Mouse (Mus musculus) embryonic facial prominence, embryonic 11.5 days (tissue): ENCODE measurements around the gene Serbp1. TPM values are rescaled to one million over a fixed set of nuclear protein-coding genes. Genes with fewer than 3 reads are reported as not detected.
"Not testable (repeated sequence)": the region's sequence is repeated elsewhere in the genome, so short reads cannot be mapped to it uniquely, and the experiment has no call there.

Experiments
- ATAC-seq: fragments of 200-750 bp; cut with Nextera tagmentation; replicated peaks from 2 replicates; pipeline ENCODE4 v1.8.0; 2017; ENCODE audit warnings: low read depth; ENCODE audit not compliant: insufficient number of reproducible peaks, low FRiP score, low TSS enrichment
- DNase-seq: peaks from one replicate; pipeline ENCODE4 v3.0.0-alpha.2; 2015; ENCODE audit warnings: low spot score
- H3K27ac ChIP-seq: fragments of 300-500 bp; sonication (generic); replicated peaks from 2 replicates; pipeline ENCODE4 v1.5.1; 2014; ENCODE audit warnings: mild to moderate bottlenecking, low read depth, low read length, control low read depth
- H3K27me3 ChIP-seq: fragments of 300-500 bp; sonication (generic); 2 replicates; pipeline ENCODE4 v1.6.1; 2014; ENCODE audit warnings: mild to moderate bottlenecking, low read length, moderate library complexity, mixed read lengths; ENCODE audit not compliant: control insufficient read depth, insufficient read depth
- H3K36me3 ChIP-seq: fragments of 300-500 bp; sonication (generic); replicated peaks from 2 replicates; pipeline ENCODE4 v1.6.1; 2014; ENCODE audit warnings: low read depth, mild to moderate bottlenecking, low read length, moderate library complexity, mixed read lengths; ENCODE audit not compliant: control insufficient read depth, insufficient read depth
- H3K4me1 ChIP-seq: fragments of 300-500 bp; sonication (generic); 2 replicates; pipeline ENCODE4 v1.6.1; 2014; ENCODE audit warnings: low read length, mixed read lengths; ENCODE audit not compliant: control insufficient read depth, insufficient read depth
- H3K4me2 ChIP-seq: fragments of 300-500 bp; sonication (generic); 2 replicates; pipeline ENCODE4 v1.6.1; 2014; ENCODE audit warnings: low read depth, mild to moderate bottlenecking, control low read depth, low read length, moderate library complexity
- H3K4me3 ChIP-seq: fragments of 300-500 bp; sonication (generic); 2 replicates; pipeline ENCODE4 v1.5.1; 2014; ENCODE audit warnings: low read depth, low read length, control low read depth
- H3K9ac ChIP-seq: fragments of 300-500 bp; sonication (generic); replicated peaks from 2 replicates; pipeline ENCODE4 v1.6.1; 2014; ENCODE audit warnings: mild to moderate bottlenecking, control low read depth, low read length
- H3K9me3 ChIP-seq: fragments of 300-500 bp; sonication (generic); replicated peaks from 2 replicates; pipeline ENCODE4 v1.6.1; 2016; ENCODE audit warnings: mild to moderate bottlenecking, low read length, inconsistent platforms, mixed read lengths; ENCODE audit not compliant: control insufficient read depth
- WGBS: fragments of 180-500 bp; shearing (Covaris S2); extraction: QIAGEN DNeasy Blood & Tissue Kit; methylation state at CpG from one replicate; pipeline ENCODE4 v1.1.7; 2014; 5-methylcytosine and 5-hydroxymethylcytosine counted together
- polyA plus RNA-seq: library from polyadenylated mRNA; unstranded; fragments of >200 nt; fragmentation: Nextera tagmentation; extraction: Ambion mirVana; gene quantifications from 2 replicates; pipeline ENCODE4 v1.2.1, GENCODE M21; 2014

Serbp1 gene
- polyA plus RNA-seq, 1 experiment from 2014 or later, result 669 TPM

DNA sequence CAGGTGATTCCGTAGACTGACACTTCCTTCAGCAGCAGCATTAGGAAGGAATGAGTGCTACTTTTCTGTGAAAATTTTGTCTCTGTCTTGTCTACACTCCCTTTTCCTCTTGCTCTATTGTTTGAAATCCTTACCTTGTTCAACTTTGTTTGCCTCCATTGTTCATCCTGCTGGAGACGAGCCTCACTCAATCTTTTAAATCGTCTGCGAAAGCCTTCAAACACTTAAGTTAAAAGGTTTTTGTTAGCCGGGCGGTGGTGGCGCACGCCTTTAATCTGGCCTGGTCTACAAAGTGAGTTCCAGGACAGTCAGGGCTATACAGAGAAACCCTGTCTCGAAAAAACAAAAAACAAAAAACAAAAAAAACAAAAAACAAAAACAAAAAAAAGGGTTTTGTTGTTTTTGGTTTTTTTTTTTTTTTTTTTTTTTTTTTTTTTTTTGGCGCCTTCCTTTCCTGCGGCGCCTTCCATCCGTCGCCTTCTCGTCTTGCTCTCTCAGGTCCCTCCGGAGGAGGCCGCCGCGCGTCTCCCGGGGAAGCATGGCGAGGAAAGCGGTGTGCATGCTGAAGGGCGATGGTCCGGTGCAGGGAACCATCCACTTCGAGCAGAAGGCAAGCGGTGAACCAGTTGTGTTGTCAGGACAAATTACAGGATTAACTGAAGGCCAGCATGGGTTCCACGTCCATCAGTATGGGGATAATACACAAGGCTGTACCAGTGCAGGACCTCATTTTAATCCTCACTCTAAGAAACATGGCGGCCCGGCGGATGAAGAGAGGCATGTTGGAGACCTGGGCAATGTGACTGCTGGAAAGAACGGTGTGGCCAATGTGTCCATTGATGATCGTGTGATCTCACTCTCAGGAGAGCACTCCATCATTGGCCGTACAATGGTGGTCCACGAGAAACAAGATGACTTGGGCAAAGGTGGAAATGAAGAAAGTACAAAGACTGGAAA, 32.6 kb upstream of the Serbp1 start:
- H3K27me3 ChIP-seq, result no peaks in the 10 kb centered on the region
- no peak for DNase-seq

DNA sequence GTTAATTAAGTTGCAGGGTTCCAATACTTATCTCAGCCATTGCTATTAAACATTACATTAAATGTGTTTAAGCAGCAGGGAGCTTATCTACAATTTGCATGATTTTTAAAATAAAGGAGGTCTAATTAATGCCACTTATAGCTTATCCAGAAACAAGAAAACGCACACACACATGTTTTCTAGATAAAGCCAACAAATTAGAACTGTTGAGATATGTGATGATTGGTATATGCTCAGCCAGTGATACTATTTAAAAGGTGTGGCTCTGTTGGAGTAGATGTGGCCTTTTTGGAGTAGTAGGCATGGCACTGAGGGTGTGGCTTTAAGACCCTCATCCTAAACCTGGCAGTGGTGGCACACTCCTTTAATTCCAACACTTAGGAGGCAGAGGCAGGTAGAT, 25.6 kb upstream of the Serbp1 start:
- Histone ChIP-seq H3K4me3 (no peak overlapping the region), H3K9ac (no peak overlapping the region), H3K36me3 (no peaks in the 10 kb centered on the region), H3K4me2 (no peak overlapping the region), H3K9me3 (no peaks in the 10 kb centered on the region), H3K27me3 (no peaks in the 10 kb centered on the region), H3K27ac (no peak overlapping the region), H3K4me1 (no peaks in the 10 kb centered on the region)
- DNase-seq (no peak), ATAC-seq (no peak)
- WGBS, result 88% methylated on average over 1 of the region's 1 CpGs

More for the DNA sequence above, 32.6 kb upstream of the Serbp1 start:
- Histone ChIP-seq H3K4me3 (no peak overlapping the region), H3K4me1 (no peaks in the 10 kb centered on the region), H3K9ac (no peak overlapping the region), H3K36me3 (no peaks in the 10 kb centered on the region), H3K4me2 (no peak overlapping the region), H3K9me3 (no peaks in the 10 kb centered on the region), H3K27ac (no peak overlapping the region)
- 74% methylated on average over 35 of the region's 35 CpGs for WGBS
- ATAC-seq, result no peak

DNA sequence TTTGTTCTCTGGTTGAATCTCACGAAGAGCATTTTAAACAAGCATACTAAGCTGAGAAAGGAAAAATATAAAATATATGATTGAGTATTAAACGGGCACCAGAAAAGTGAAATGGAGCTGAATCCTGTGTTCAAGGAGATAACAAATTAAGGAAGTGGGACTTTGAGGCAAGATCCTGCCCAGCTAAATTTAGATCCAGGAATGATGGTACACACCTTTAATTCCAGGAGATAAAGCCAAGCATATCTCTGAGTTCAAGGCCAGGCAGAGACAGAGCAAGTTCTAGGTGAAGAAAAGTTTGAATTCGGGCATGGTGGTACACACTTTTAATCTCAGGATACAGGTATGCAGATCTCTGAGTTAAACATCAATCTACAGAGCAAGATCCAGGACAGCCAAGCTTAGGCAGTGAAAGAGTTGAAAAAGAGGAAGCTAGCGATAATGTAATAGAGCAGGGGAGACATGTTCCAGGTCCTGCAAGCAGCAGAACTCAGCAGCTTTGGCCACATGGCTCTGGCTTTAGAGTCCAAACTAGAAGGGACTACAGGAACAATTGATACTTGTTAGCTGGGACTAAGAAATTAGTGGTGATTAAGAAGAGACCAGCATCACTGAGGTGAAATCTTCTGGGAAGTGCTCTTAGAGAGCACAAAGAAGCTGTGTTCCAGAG, 24.4 kb upstream of the Serbp1 start:
- Histone ChIP-seq H3K27ac (no peak overlapping the region), H3K4me2 (no peak overlapping the region), H3K4me1 (no peaks in the 10 kb centered on the region), H3K27me3 (no peaks in the 10 kb centered on the region), H3K9ac (no peak overlapping the region), H3K9me3 (no peaks in the 10 kb centered on the region), H3K36me3 (no peaks in the 10 kb centered on the region), H3K4me3 (no peak overlapping the region)
- DNase-seq, result no peak
- 87% methylated on average over 4 of the region's 4 CpGs for WGBS
- ATAC-seq, result no peak

DNA sequence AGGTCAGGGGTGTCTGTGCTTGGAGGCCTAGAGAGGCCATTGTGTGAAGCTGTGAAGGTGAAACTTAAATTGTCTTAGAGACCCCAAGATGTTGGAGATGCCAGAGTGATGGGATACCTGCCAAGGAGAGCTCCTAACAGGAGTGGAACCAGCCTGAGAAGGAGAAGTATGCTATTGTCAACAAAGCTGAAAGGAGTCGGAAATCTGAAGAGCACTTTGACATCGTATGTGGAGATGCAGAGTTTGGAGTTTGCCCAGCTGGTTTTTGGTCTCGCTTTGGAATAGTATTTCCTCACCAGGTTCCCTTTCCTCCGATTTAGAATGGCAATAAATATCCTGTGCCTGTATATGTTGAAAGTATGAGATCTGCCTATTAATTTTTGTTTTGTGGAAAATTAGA, 20.6 kb upstream of the Serbp1 start:
- 86% methylated on average over 4 of the region's 4 CpGs for WGBS
- no peaks in the 10 kb centered on the region for H3K36me3 ChIP-seq
- no peak overlapping the region for H3K27ac ChIP-seq
- no peak for DNase-seq
- no peak for ATAC-seq
- H3K4me2 ChIP-seq, result no peak overlapping the region
- no peak overlapping the region for H3K4me3 ChIP-seq
- no peaks in the 10 kb centered on the region for H3K27me3 ChIP-seq
- no peaks in the 10 kb centered on the region for H3K9me3 ChIP-seq
- no peaks in the 10 kb centered on the region for H3K4me1 ChIP-seq
- no peak overlapping the region for H3K9ac ChIP-seq

DNA sequence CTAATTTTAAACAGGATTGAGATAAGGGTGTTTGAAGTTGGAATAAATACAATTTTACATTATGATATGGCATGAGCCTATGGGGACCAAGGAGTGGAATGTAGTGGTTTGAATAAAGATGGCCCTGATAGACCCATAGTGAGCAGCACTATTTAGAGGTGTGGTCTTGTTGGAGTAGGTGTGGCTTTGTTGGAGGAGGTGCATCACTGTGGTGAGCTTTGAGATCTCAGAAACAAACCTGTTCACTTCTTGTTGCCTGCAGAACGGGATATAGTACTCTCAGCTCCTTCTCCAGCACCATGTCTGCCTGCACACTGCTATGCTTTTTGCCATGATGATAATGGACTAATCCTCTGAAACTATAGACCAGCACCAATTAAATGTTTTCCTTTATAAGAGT, 20.1 kb upstream of the Serbp1 start:
- Histone ChIP-seq H3K9ac (no peak overlapping the region), H3K9me3 (no peaks in the 10 kb centered on the region), H3K27me3 (no peaks in the 10 kb centered on the region), H3K36me3 (no peaks in the 10 kb centered on the region), H3K27ac (no peak overlapping the region), H3K4me3 (no peak overlapping the region), H3K4me2 (no peak overlapping the region), H3K4me1 (no peaks in the 10 kb centered on the region)
- ATAC-seq, result no peak
- 87% methylated on average over 1 of the region's 1 CpGs for WGBS
- DNase-seq, result no peak

DNA sequence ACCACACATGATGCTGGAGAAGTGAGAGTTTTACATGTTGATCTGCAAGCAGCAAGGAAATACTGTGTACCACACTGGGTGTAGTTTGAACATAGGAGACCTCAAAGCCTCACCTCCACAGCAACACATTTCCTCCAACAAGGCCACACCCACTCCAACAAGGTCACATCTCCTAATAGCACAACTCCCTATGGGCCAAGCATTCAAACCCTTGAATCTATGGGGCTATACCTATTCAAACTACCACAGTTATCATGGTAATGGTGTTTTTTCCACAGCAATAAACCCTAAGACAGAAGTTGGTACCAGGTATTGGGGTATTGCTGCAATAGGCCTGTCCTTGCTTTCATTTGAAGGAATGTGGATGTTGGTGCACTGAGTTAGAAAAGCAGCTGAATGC, 19.4 kb upstream of the Serbp1 start:
- ATAC-seq (no peak), DNase-seq (no peak)
- Histone ChIP-seq H3K4me3 (no peak overlapping the region), H3K36me3 (no peaks in the 10 kb centered on the region), H3K4me2 (no peak overlapping the region), H3K9me3 (no peaks in the 10 kb centered on the region), H3K9ac (no peak overlapping the region), H3K27ac (no peak overlapping the region), H3K27me3 (no peaks in the 10 kb centered on the region), H3K4me1 (no peaks in the 10 kb centered on the region)

DNA sequence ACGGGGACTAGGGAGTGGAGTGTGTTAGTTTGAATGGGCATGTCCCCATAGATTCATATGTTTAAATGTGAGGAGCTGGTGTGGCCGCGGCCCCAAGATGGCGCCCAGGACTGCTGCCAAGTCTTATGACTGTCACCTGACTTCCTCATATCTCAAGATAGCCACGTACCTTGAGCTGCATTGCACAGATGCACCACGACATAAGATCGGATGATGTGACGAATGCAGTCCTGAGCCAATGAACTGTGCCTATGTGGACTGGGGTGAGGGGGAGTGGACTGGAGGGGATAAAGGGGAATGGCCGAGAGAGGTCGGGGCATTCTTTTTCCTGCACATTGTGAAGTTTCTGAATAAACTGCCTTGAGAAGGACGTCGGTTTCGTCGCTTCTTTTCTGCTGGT, 18.0 kb upstream of the Serbp1 start:
- H3K4me1 ChIP-seq, H3K36me3 ChIP-seq, ATAC-seq, H3K9me3 ChIP-seq, H3K4me3 ChIP-seq, H3K27me3 ChIP-seq, DNase-seq, H3K27ac ChIP-seq, H3K9ac ChIP-seq, H3K4me2 ChIP-seq: not testable (repeated sequence)
- 91% methylated on average over 14 of the region's 14 CpGs for WGBS

DNA sequence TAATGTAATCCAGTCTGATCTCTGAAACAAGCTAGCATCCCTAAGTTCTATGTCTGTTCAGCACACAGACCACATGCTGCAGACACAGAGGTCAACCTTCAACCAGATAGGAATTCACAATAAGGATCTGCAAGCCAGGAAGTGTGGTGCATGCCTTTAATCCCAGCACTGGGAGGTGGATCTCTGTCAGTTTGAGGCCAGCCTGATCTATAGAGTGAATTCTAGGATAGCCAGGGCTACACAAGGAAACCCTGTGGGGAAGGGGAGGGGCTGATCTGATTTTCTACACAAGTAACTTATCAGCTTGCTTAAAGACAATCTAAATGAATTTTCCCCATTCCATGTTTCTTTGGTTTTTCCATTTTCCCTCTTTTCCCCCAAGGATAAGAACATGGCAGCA, 17.2 kb upstream of the Serbp1 start:
- Histone ChIP-seq H3K4me2 (no peak overlapping the region), H3K4me3 (no peak overlapping the region), H3K27me3 (no peaks in the 10 kb centered on the region), H3K9ac (no peak overlapping the region), H3K4me1 (no peaks in the 10 kb centered on the region), H3K27ac (no peak overlapping the region), H3K9me3 (no peaks in the 10 kb centered on the region), H3K36me3 (no peaks in the 10 kb centered on the region)
- ATAC-seq (no peak), DNase-seq (no peak)
